Comparison of ENCODE assay signal across 11 mouse cellular contexts in the genomic region with DNA sequence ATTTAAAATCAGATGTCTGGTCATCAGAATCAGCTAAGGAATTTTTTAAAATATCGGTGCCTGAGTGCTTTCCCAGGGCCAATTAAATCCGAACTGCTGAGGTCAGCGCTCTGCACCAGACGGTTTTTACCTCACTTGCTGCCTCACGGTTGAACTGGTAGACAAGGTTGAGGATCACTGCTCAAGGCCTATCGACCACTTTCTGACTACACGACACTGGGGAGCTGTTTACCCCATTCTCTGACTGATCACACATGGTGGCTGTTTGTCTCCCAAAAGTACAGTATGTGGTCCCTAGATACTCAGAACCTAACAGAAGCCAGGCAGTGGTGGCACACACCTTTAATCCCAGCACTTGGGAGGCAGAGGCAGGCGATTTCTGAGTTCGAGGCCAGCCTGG. TPM values are rescaled to one million over a fixed set of nuclear protein-coding genes. Genes with fewer than 3 reads are reported as not detected.
DNase-seq lines count a peak whose midpoint lies in the region; ATAC-seq and TF ChIP-seq lines count a peak whose summit lies in the region.
"Had no signal": no experiment of that assay in that cellular context is flagged by ENCODE, and none has a peak within 500 bp of the region (broad histone marks: within the 10 kb centered on the region; RNA-seq: fewer than 3 reads in every experiment).

No protein-coding gene starts in this region.

- H3K9me3 ChIP-seq in forebrain, embryonic 12.5 days: no peaks in the 10 kb centered on the region
- no peaks in the 10 kb centered on the region for H3K9me3 ChIP-seq in limb, embryonic 13.5 days
- no peaks in the 10 kb centered on the region for H3K9me3 ChIP-seq in intestine, embryonic 16.5 days (ENCODE audit: control insufficient read depth, low read length)
- H3K9me3 ChIP-seq: lung, embryonic 15.5 days had no signal

- H3K27ac ChIP-seq in left cerebral cortex, adult 2 months: peak overlapping the region; percentile 66
- H3K27ac ChIP-seq in forebrain, embryonic 12.5 days: peak overlapping the region; percentile 79
- peak overlapping the region; percentile 29; the same call in 1 of the 2 replicates for H3K27ac ChIP-seq in limb, embryonic 13.5 days
- H3K27ac ChIP-seq in intestine, embryonic 16.5 days (ENCODE audit: low read length): no peak overlapping the region
- no peak overlapping the region for H3K27ac ChIP-seq in heart, adult 2 months
- H3K27ac ChIP-seq: lung, embryonic 15.5 days had no signal

- no peak for TF ChIP-seq EP300 in heart, adult 2 months (IDR thresholded peaks at IDR 0.05; ENCODE audit: insufficient read depth, low read depth, low read length)

- ATAC-seq in forebrain, embryonic 12.5 days (ENCODE audit: low FRiP score): 0 out of 2 replicates have a peak, but pooled peaks have one; percentile 25
- peak; percentile 17; the same call in 1 of the 2 replicates for ATAC-seq in limb, embryonic 13.5 days (ENCODE audit: low FRiP score, low read depth)
- no peak for ATAC-seq in intestine, embryonic 16.5 days

- intact Hi-C loops in left cerebral cortex, adult 2 months (cut with DNase I): loop anchor here (2.0 to 5.0 kb wide), 3 partner anchors 48 to 140 kb away; partner anchors contain the start of gene Epc2
- intact Hi-C loops in heart, adult 2 months (cut with DNase I): no loop called here

- no peak overlapping the region for H3K9ac ChIP-seq in forebrain, embryonic 12.5 days
- H3K9ac ChIP-seq in limb, embryonic 13.5 days: 0 out of 2 replicates have a peak overlapping the region, but pooled peaks have one; percentile 19
- no peak overlapping the region for H3K9ac ChIP-seq in intestine, embryonic 16.5 days (ENCODE audit: low read depth, low read length)
- H3K9ac ChIP-seq in heart, adult 2 months (ENCODE audit: low read depth, low read length): no peak overlapping the region
- H3K9ac ChIP-seq: lung, embryonic 15.5 days had no signal

- H3K4me3 ChIP-seq in left cerebral cortex, adult 2 months: peak overlapping the region; percentile 28
- no peak overlapping the region for H3K4me3 ChIP-seq in forebrain, embryonic 12.5 days (replicated peaks)
- peak overlapping the region; percentile 18 for H3K4me3 ChIP-seq in limb, embryonic 13.5 days
- H3K4me3 ChIP-seq in intestine, embryonic 16.5 days (ENCODE audit: low read length): no peak overlapping the region
- H3K4me3 ChIP-seq in heart, adult 2 months: no peak overlapping the region
- H3K4me3 ChIP-seq: lung, embryonic 15.5 days had no signal

- no peaks in the 10 kb centered on the region for H3K36me3 ChIP-seq in forebrain, embryonic 12.5 days (replicated peaks)
- H3K36me3 ChIP-seq in limb, embryonic 13.5 days: no peaks in the 10 kb centered on the region
- no peaks in the 10 kb centered on the region for H3K36me3 ChIP-seq in intestine, embryonic 16.5 days (ENCODE audit: control insufficient read depth, insufficient read depth, low read length)
- H3K36me3 ChIP-seq in heart, adult 2 months (ENCODE audit: control insufficient read depth, insufficient read depth, low read length): no peaks in the 10 kb centered on the region
- H3K36me3 ChIP-seq: lung, embryonic 15.5 days had no signal

- H3K79me2 ChIP-seq in heart, adult 2 months (replicated peaks; ENCODE audit: control insufficient read depth, insufficient read depth, low read length): no peaks in the 10 kb centered on the region

- DNase-seq in left cerebral cortex, adult 2 months (ENCODE audit: extremely low spot score in 1 of 2, low spot score in 2 of 2): no peak
- DNase-seq in left cerebral cortex, adult 9 months (ENCODE audit: low spot score in 2 of 2): no peak
- DNase-seq in cerebellum, postnatal 36 days: no peak
- no peak for DNase-seq in heart, adult 2 months
- DNase-seq: cerebellum, adult 2 months; gastrocnemius, postnatal 14 days had no signal

- H3K4me1 ChIP-seq in forebrain, embryonic 12.5 days: peaks cover 31% of the 10 kb centered on the region
- peaks cover 51% of the 10 kb centered on the region for H3K4me1 ChIP-seq in limb, embryonic 13.5 days
- peaks cover 6% of the 10 kb centered on the region; the same call in 1 of the 2 replicates for H3K4me1 ChIP-seq in intestine, embryonic 16.5 days (ENCODE audit: control insufficient read depth, insufficient read depth, low read length)
- no peaks in the 10 kb centered on the region for H3K4me1 ChIP-seq in heart, adult 2 months (ENCODE audit: control insufficient read depth, insufficient read depth, low read length)
- H3K4me1 ChIP-seq: lung, embryonic 15.5 days had no signal

- H3K4me2 ChIP-seq in forebrain, embryonic 12.5 days: peak overlapping the region; percentile 27; the same call in 1 of the 2 replicates
- H3K4me2 ChIP-seq in limb, embryonic 13.5 days (replicated peaks): peak overlapping the region; percentile 56
- H3K4me2 ChIP-seq in intestine, embryonic 16.5 days (ENCODE audit: low read depth, low read length): no peak overlapping the region
- H3K4me2 ChIP-seq: lung, embryonic 15.5 days had no signal

- H3K27me3 ChIP-seq in forebrain, embryonic 12.5 days: no peaks in the 10 kb centered on the region
- H3K27me3 ChIP-seq in limb, embryonic 13.5 days: no peaks in the 10 kb centered on the region
- no peaks in the 10 kb centered on the region for H3K27me3 ChIP-seq in intestine, embryonic 16.5 days (replicated peaks; ENCODE audit: control insufficient read depth, insufficient read depth, low read length)
- no peaks in the 10 kb centered on the region for H3K27me3 ChIP-seq in heart, adult 2 months (ENCODE audit: control insufficient read depth, insufficient read depth, low read length)
- H3K27me3 ChIP-seq: CH12.LX; lung, embryonic 15.5 days had no signal

- 66% methylated on average over 9 of the region's 9 CpGs for WGBS in forebrain, embryonic 12.5 days
- WGBS in limb, embryonic 13.5 days: 42% methylated on average over 9 of the region's 9 CpGs
- WGBS in intestine, embryonic 16.5 days: 75% methylated on average over 9 of the region's 9 CpGs
- 86% methylated on average over 9 of the region's 9 CpGs for WGBS in heart, adult 2 months

- no peak for TF ChIP-seq CTCF in left cerebral cortex, adult 2 months (IDR thresholded peaks at IDR 0.05)
- TF ChIP-seq CTCF in heart, adult 2 months (IDR thresholded peaks at IDR 0.05): no peak

- no peak for TF ChIP-seq POLR2A in heart, adult 2 months (IDR thresholded peaks at IDR 0.05; ENCODE audit: insufficient read depth, low read depth, low read length)

RNA-seq across cellular contexts. Expression of gene Kif5c, which starts 46.4 kb away (rescaled TPM):
- total RNA-seq in left cerebral cortex, adult 2 months (2021): 100 to 1,000 TPM; 567 to 594 TPM
- 135 and 149 TPM in 2 replicates for polyA plus RNA-seq in forebrain, embryonic 12.5 days (2016; fragmentation: Nextera tagmentation; extraction: Ambion mirVana)
- polyA plus RNA-seq in limb, embryonic 13.5 days (2015; fragmentation: Nextera tagmentation; extraction: Ambion mirVana): 8.4 and 9.2 TPM in 2 replicates
- polyA plus RNA-seq in intestine, embryonic 16.5 days (2015; fragmentation: Nextera tagmentation; extraction: Ambion mirVana): 4.4 and 4.8 TPM in 2 replicates
- under 1 TPM; 0.52 to 0.60 TPM for total RNA-seq in heart, adult 2 months (2021)
- 0.82 and 0.88 TPM in 2 replicates for polyA plus RNA-seq in heart, adult 2 months (2012; rRNA removed)

Comparison
In these comparisons a context has a peak if more than half of its experiments do, and no peak if none do; other contexts are left out.
1. H3K27ac ChIP-seq: peak in left cerebral cortex, adult 2 months (single experiment), forebrain, embryonic 12.5 days (single experiment) and limb, embryonic 13.5 days (single experiment); none in intestine, embryonic 16.5 days (single experiment) and heart, adult 2 months (single experiment).
2. H3K4me3 ChIP-seq: peak in left cerebral cortex, adult 2 months (single experiment) and limb, embryonic 13.5 days (single experiment); none in forebrain, embryonic 12.5 days (single experiment), intestine, embryonic 16.5 days (single experiment) and heart, adult 2 months (single experiment).
3. RNA of gene Kif5c, which starts 46.4 kb away (polyA plus RNA-seq): 135 to 149 TPM in forebrain, embryonic 12.5 days; 8.4 to 9.2 TPM in limb, embryonic 13.5 days, 4.4 to 4.8 TPM in intestine, embryonic 16.5 days and 0.82 to 0.88 TPM in heart, adult 2 months; every median in the first group is over 10 times any median in the second.